In genomic region chr9:42693024-42693423, GRCm38 (mm10) we compare ENCODE assay signal across 32 mouse cellular contexts.
DNase-seq lines count a peak whose midpoint lies in the region; ATAC-seq and TF ChIP-seq lines count a peak whose summit lies in the region.
"Had no signal": no experiment of that assay in that cellular context is flagged by ENCODE, and none has a peak within 500 bp of the region (broad histone marks: within the 10 kb centered on the region; RNA-seq: fewer than 3 reads in every experiment).

No protein-coding gene starts in this region.

- peak; percentile 15 to 17 for DNase-seq in cerebellum, postnatal 14 days
- no peak for DNase-seq in cerebellum, postnatal 25 days
- no peak for DNase-seq in hindbrain, embryonic 11.5 days (ENCODE audit: low spot score)
- peak; percentile 29 for DNase-seq in midbrain, postnatal 0 days (ENCODE audit: low spot score)
- peak; percentile 33 for DNase-seq in hindbrain, postnatal 0 days (ENCODE audit: low spot score)
- DNase-seq: adrenal gland, postnatal 14 days; cerebellum, adult 11-12 months; cerebellum, postnatal 36 days; embryo, embryonic 11 days; gastrocnemius, postnatal 25 days; heart, adult 11 months; kidney, adult 9 months; kidney, postnatal 10 days; liver, embryonic 13.5 days; lung, adult 18-20 months; lung, postnatal 4 days; midbrain, embryonic 14.5 days; right cerebral cortex, postnatal 4 days; thymus, postnatal 4 days had no signal

- no peak overlapping the region for H3K4me2 ChIP-seq in hindbrain, embryonic 15.5 days
- H3K4me2 ChIP-seq in hindbrain, embryonic 11.5 days (replicated peaks; ENCODE audit: low read depth, low read length): no peak overlapping the region
- H3K4me2 ChIP-seq in midbrain, postnatal 0 days (ENCODE audit: low read depth, low read length, poor library complexity, severe bottlenecking): no peak overlapping the region
- no peak overlapping the region for H3K4me2 ChIP-seq in midbrain, embryonic 16.5 days (ENCODE audit: low read length)
- no peak overlapping the region for H3K4me2 ChIP-seq in hindbrain, postnatal 0 days (ENCODE audit: low read depth, low read length)
- H3K4me2 ChIP-seq: embryonic facial prominence, embryonic 13.5 days; forebrain, embryonic 13.5 days; heart, embryonic 15.5 days; limb, embryonic 15.5 days; liver, embryonic 13.5 days; neural tube, embryonic 12.5 days had no signal

- H3K9ac ChIP-seq in hindbrain, embryonic 15.5 days: no peak overlapping the region
- H3K9ac ChIP-seq in hindbrain, embryonic 11.5 days (ENCODE audit: low read depth, low read length): no peak overlapping the region
- H3K9ac ChIP-seq in midbrain, postnatal 0 days (replicated peaks; ENCODE audit: low read length, poor library complexity, severe bottlenecking): no peak overlapping the region
- no peak overlapping the region for H3K9ac ChIP-seq in midbrain, embryonic 16.5 days (ENCODE audit: low read depth, low read length)
- H3K9ac ChIP-seq in hindbrain, postnatal 0 days (replicated peaks; ENCODE audit: low read length): no peak overlapping the region
- H3K9ac ChIP-seq: embryonic facial prominence, embryonic 13.5 days; forebrain, embryonic 13.5 days; heart, embryonic 15.5 days; limb, embryonic 15.5 days; liver, embryonic 13.5 days; neural tube, embryonic 12.5 days had no signal

- 0 out of 2 replicates have a peak, but pooled peaks have one; percentile 13 for TF ChIP-seq CTCF in midbrain, postnatal 0 days (IDR thresholded peaks at IDR 0.05)
- peak; percentile 15 for TF ChIP-seq CTCF in hindbrain, postnatal 0 days (IDR thresholded peaks at IDR 0.05; ENCODE audit: low read depth)

- peaks cover 8% of the 10 kb centered on the region; the same call in 1 of the 2 replicates for H3K4me1 ChIP-seq in hindbrain, embryonic 15.5 days (replicated peaks)
- no peaks in the 10 kb centered on the region for H3K4me1 ChIP-seq in hindbrain, embryonic 11.5 days (replicated peaks; ENCODE audit: control insufficient read depth, insufficient read depth, low read length)
- H3K4me1 ChIP-seq in midbrain, postnatal 0 days (ENCODE audit: insufficient read depth, low read length): no peaks in the 10 kb centered on the region
- no peaks in the 10 kb centered on the region for H3K4me1 ChIP-seq in midbrain, embryonic 16.5 days (ENCODE audit: control insufficient read depth, insufficient read depth, low read length)
- peaks cover 4% of the 10 kb centered on the region; the same call in 1 of the 2 replicates for H3K4me1 ChIP-seq in hindbrain, postnatal 0 days (ENCODE audit: insufficient read depth, low read length)
- H3K4me1 ChIP-seq: forebrain, embryonic 13.5 days; heart, embryonic 10.5 days; heart, embryonic 15.5 days; liver, embryonic 13.5 days; megakaryocyte, embryonic 14.5 days; neural tube, embryonic 12.5 days had no signal

- H3K36me3 ChIP-seq in hindbrain, embryonic 15.5 days: no peaks in the 10 kb centered on the region
- H3K36me3 ChIP-seq in hindbrain, embryonic 11.5 days (ENCODE audit: control insufficient read depth, insufficient read depth, low read length): no peaks in the 10 kb centered on the region
- no peaks in the 10 kb centered on the region for H3K36me3 ChIP-seq in midbrain, postnatal 0 days (ENCODE audit: insufficient read depth, low read length)
- no peaks in the 10 kb centered on the region for H3K36me3 ChIP-seq in midbrain, embryonic 16.5 days (ENCODE audit: control insufficient read depth, insufficient read depth, low read length)
- H3K36me3 ChIP-seq in hindbrain, postnatal 0 days (ENCODE audit: insufficient read depth, low read length): no peaks in the 10 kb centered on the region
- H3K36me3 ChIP-seq: embryonic facial prominence, embryonic 13.5 days; G1E; heart, embryonic 10.5 days; heart, embryonic 15.5 days; limb, embryonic 10.5 days; limb, embryonic 15.5 days; liver, embryonic 13.5 days; neural tube, embryonic 12.5 days had no signal

- H3K9me3 ChIP-seq in hindbrain, embryonic 15.5 days: no peaks in the 10 kb centered on the region
- no peaks in the 10 kb centered on the region for H3K9me3 ChIP-seq in hindbrain, embryonic 11.5 days (ENCODE audit: control insufficient read depth, low read length)
- H3K9me3 ChIP-seq in midbrain, postnatal 0 days (ENCODE audit: low read length): no peaks in the 10 kb centered on the region
- H3K9me3 ChIP-seq in midbrain, embryonic 16.5 days (replicated peaks; ENCODE audit: control insufficient read depth, low read length, poor library complexity, severe bottlenecking): no peaks in the 10 kb centered on the region
- no peaks in the 10 kb centered on the region for H3K9me3 ChIP-seq in hindbrain, postnatal 0 days (ENCODE audit: low read length)
- H3K9me3 ChIP-seq: forebrain, embryonic 13.5 days; heart, embryonic 10.5 days; limb, embryonic 10.5 days; limb, embryonic 15.5 days; liver, embryonic 13.5 days had no signal

- H3K27me3 ChIP-seq in hindbrain, embryonic 15.5 days: no peaks in the 10 kb centered on the region
- no peaks in the 10 kb centered on the region for H3K27me3 ChIP-seq in hindbrain, embryonic 11.5 days (ENCODE audit: control insufficient read depth, insufficient read depth, low read length)
- H3K27me3 ChIP-seq in midbrain, postnatal 0 days (ENCODE audit: insufficient read depth, low read length): no peaks in the 10 kb centered on the region
- no peaks in the 10 kb centered on the region for H3K27me3 ChIP-seq in midbrain, embryonic 16.5 days (ENCODE audit: control insufficient read depth, insufficient read depth, low read depth, low read length)
- no peaks in the 10 kb centered on the region for H3K27me3 ChIP-seq in hindbrain, postnatal 0 days (ENCODE audit: insufficient read depth, low read length)
- H3K27me3 ChIP-seq: embryonic facial prominence, embryonic 13.5 days; forebrain, embryonic 13.5 days; limb, embryonic 15.5 days; liver, embryonic 13.5 days; neural tube, embryonic 12.5 days had no signal

- H3K4me3 ChIP-seq in hindbrain, embryonic 15.5 days: no peak overlapping the region
- no peak overlapping the region for H3K4me3 ChIP-seq in hindbrain, embryonic 11.5 days (ENCODE audit: low read depth, low read length)
- no peak overlapping the region for H3K4me3 ChIP-seq in midbrain, postnatal 0 days (ENCODE audit: low read depth, low read length)
- no peak overlapping the region for H3K4me3 ChIP-seq in midbrain, embryonic 16.5 days (ENCODE audit: low read depth, low read length)
- H3K4me3 ChIP-seq in hindbrain, postnatal 0 days (ENCODE audit: low read length): no peak overlapping the region
- H3K4me3 ChIP-seq: embryonic facial prominence, embryonic 13.5 days; forebrain, embryonic 13.5 days; heart, embryonic 10.5 days; heart, embryonic 15.5 days; limb, embryonic 10.5 days; limb, embryonic 15.5 days; liver, embryonic 13.5 days; megakaryocyte, embryonic 14.5 days; neural tube, embryonic 12.5 days had no signal

- no peak overlapping the region for H3K27ac ChIP-seq in hindbrain, embryonic 15.5 days (replicated peaks)
- H3K27ac ChIP-seq in hindbrain, embryonic 11.5 days (ENCODE audit: low read depth, low read length): no peak overlapping the region
- H3K27ac ChIP-seq in midbrain, postnatal 0 days (ENCODE audit: low read depth, low read length): no peak overlapping the region
- no peak overlapping the region for H3K27ac ChIP-seq in midbrain, embryonic 16.5 days (ENCODE audit: low read length)
- H3K27ac ChIP-seq in hindbrain, postnatal 0 days: no peak overlapping the region
- H3K27ac ChIP-seq: embryonic facial prominence, embryonic 13.5 days; forebrain, embryonic 13.5 days; heart, embryonic 10.5 days; heart, embryonic 15.5 days; limb, embryonic 10.5 days; limb, embryonic 15.5 days; liver, embryonic 13.5 days; neural tube, embryonic 12.5 days had no signal

- WGBS in hindbrain, embryonic 15.5 days: 51% methylated on average over 8 of the region's 8 CpGs
- 86% methylated on average over 8 of the region's 8 CpGs for WGBS in hindbrain, embryonic 11.5 days
- WGBS in midbrain, postnatal 0 days: 65% methylated on average over 8 of the region's 8 CpGs
- 73% methylated on average over 8 of the region's 8 CpGs for WGBS in midbrain, embryonic 16.5 days
- 58% methylated on average over 8 of the region's 8 CpGs for WGBS in hindbrain, postnatal 0 days

- 0 out of 2 replicates have a peak, but pooled peaks have one; percentile 52 for ATAC-seq in hindbrain, embryonic 15.5 days (ENCODE audit: low FRiP score, low read depth)
- no peak for ATAC-seq in hindbrain, embryonic 11.5 days (ENCODE audit: low FRiP score)
- no peak for ATAC-seq in midbrain, postnatal 0 days (ENCODE audit: low FRiP score)
- ATAC-seq in midbrain, embryonic 16.5 days: no peak
- peak; percentile 62; the same call in 1 of the 2 replicates for ATAC-seq in hindbrain, postnatal 0 days
- ATAC-seq: forebrain, embryonic 13.5 days; intestine, postnatal 0 days; lung, postnatal 0 days had no signal

Comparison
In these comparisons a context has a peak if more than half of its experiments do, and no peak if none do; other contexts are left out.
1. DNase-seq: peak in cerebellum, postnatal 14 days (2 of 2), midbrain, postnatal 0 days (single experiment) and hindbrain, postnatal 0 days (single experiment); none in cerebellum, postnatal 25 days (0 of 2) and hindbrain, embryonic 11.5 days (single experiment).
2. ATAC-seq: peak in hindbrain, embryonic 15.5 days (single experiment) and hindbrain, postnatal 0 days (single experiment); none in hindbrain, embryonic 11.5 days (single experiment), midbrain, postnatal 0 days (single experiment) and midbrain, embryonic 16.5 days (single experiment).